Mouse (Mus musculus) neural tube, embryonic 15.5 days (tissue): ENCODE results near the gene Rtraf. TPM values are rescaled to one million over a fixed set of nuclear protein-coding genes. Genes with fewer than 3 reads are reported as not detected.
"Not testable (repeated sequence)": the region's sequence is repeated elsewhere in the genome, so short reads cannot be mapped to it uniquely, and the experiment has no call there.

Experiments
- ATAC-seq: fragments of 200-750 bp; cut with Nextera tagmentation; 2 replicates; pipeline ENCODE4 v1.8.0; 2017; ENCODE audit warnings: mild to moderate bottlenecking, moderate TSS enrichment, moderate library complexity; ENCODE audit not compliant: low FRiP score
- H3K27ac ChIP-seq: fragments of 300-500 bp; sonication (generic); replicated peaks from 2 replicates; pipeline ENCODE4 v1.5.1; 2015; ENCODE audit warnings: mild to moderate bottlenecking, inconsistent platforms
- H3K27me3 ChIP-seq: fragments of 300-500 bp; sonication (generic); replicated peaks from 2 replicates; pipeline ENCODE4 v1.6.1; 2015; ENCODE audit warnings: inconsistent platforms
- H3K36me3 ChIP-seq: fragments of 300-500 bp; sonication (generic); 2 replicates; pipeline ENCODE4 v1.6.1; 2015; ENCODE audit warnings: inconsistent platforms
- H3K4me1 ChIP-seq: fragments of 300-500 bp; sonication (generic); 2 replicates; pipeline ENCODE4 v1.6.1; 2015; ENCODE audit warnings: inconsistent platforms
- H3K4me2 ChIP-seq: fragments of 300-500 bp; sonication (generic); 2 replicates; pipeline ENCODE4 v1.6.1; 2015; ENCODE audit warnings: inconsistent platforms, mild to moderate bottlenecking, moderate library complexity
- H3K4me3 ChIP-seq: fragments of 300-500 bp; sonication (generic); replicated peaks from 2 replicates; pipeline ENCODE4 v1.5.1; 2015; ENCODE audit warnings: mild to moderate bottlenecking, inconsistent platforms
- H3K9ac ChIP-seq: fragments of 300-500 bp; sonication (generic); replicated peaks from 2 replicates; pipeline ENCODE4 v1.6.1; 2015; ENCODE audit warnings: mild to moderate bottlenecking, inconsistent platforms
- H3K9me3 ChIP-seq: fragments of 300-500 bp; sonication (generic); replicated peaks from 2 replicates; pipeline ENCODE4 v1.6.1; 2016; ENCODE audit warnings: inconsistent platforms
- WGBS: fragments of 180-500 bp; shearing (Covaris S2); methylation state at CpG from one replicate; pipeline ENCODE4 v1.1.7; 2015; ENCODE audit warnings: mixed read lengths; 5-methylcytosine and 5-hydroxymethylcytosine counted together
- polyA plus RNA-seq: library from polyadenylated mRNA; unstranded; fragments of >200 nt; fragmentation: Nextera tagmentation; extraction: Ambion mirVana; gene quantifications from 2 replicates; pipeline ENCODE4 v1.2.1, GENCODE M21; 2015

Rtraf gene
- polyA plus RNA-seq: 156 and 162 TPM in 2 replicates

DNA sequence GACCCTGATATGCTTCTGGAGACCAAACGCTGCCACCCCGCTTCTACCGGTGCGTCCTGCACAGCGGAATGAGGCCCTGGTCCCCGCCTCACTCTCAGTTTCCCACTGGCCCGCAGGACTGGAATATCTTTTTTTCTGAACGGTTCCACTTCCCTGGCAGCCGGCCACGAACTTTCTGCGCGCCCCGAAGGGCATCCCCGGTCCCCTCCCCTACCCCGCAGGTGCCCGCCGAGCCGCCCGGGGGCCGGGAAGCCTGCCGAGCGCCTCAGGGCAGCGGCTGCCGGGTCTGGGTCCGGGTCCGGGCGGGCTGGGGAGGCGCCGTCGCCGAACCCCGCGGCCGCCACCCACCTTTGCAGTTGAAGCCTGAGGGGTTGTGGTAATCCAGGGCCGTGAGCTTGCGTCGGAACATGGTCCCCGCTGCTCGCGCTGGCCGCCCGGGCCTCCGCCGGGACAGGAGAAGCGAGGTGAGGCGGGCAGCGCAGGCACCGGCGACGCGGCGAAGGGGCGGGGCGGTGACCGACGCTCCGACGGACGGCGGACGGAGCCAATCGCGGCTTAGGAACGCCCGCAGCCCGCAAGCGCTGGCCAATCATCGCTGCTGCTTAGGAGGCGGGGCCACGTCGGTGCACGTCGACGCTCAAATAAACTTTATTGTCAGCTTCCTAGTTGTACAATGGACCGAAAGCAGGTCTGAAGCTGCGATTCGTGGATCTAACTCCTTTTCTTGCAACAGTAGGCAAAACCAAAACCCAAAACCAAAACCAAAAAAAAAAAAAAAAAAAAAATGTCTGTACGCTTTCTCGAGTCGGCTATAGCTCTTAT is at the start of gene Rtraf:
TSS of gene Rtraf (minus strand) at position 504 of the 822 bp plus-strand sequence.
- Histone ChIP-seq H3K36me3 (peaks cover 25% of the 10 kb centered on the region), H3K4me1 (peaks cover 33% of the 10 kb centered on the region), H3K27ac (peak within 1 kb of the TSS; percentile 89), H3K27me3 (no peaks in the 10 kb centered on the region), H3K4me3 (peak within 1 kb of the TSS; percentile 86), H3K9me3 (no peaks in the 10 kb centered on the region), H3K9ac (peak within 1 kb of the TSS; percentile 88), H3K4me2 (peak within 1 kb of the TSS; percentile 63)
- peak; percentile 99 for ATAC-seq
- under 1% methylated on average over 79 of the region's 80 CpGs for WGBS

DNA sequence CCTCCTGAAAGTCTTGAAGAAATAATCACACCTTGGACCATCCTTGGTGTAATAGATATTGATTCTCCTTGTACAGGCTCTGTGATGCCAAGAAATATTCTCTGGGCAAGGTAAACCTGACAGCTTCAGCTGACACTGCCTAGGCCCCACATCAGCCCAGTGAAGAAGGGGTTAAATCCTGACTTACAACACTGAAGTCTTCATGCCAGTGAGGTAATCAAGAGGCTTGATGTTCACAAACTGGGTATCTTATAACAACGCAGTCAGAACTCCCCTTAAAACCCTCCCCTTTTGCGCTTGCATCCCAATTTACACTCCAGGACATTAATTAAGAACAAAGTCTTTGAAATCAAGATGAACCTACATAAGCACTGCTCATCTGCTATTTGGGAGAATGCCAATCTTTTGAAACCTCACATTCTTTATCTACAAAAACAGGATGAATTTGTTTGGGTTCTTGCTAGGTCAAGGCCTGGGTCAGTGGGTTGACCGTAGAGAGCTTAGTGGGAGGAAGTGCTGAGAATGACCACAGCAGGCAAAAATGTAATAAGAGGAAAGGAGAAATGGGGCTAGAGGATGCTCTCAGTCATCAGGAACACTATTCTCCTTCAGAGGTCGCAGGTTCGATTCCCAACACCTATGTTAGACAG is 43.8 kb upstream of the Rtraf start:
- no peak for ATAC-seq
- H3K4me2 ChIP-seq: no peak overlapping the region
- H3K27ac ChIP-seq: no peak overlapping the region
- H3K4me1 ChIP-seq: peaks cover 5% of the 10 kb centered on the region; the same call in 1 of the 2 replicates
- no peak overlapping the region for H3K4me3 ChIP-seq
- H3K27me3 ChIP-seq: no peaks in the 10 kb centered on the region
- no peaks in the 10 kb centered on the region for H3K9me3 ChIP-seq
- H3K36me3 ChIP-seq: no peaks in the 10 kb centered on the region
- no peak overlapping the region for H3K9ac ChIP-seq
- WGBS: 75% methylated on average over 5 of the region's 5 CpGs

DNA sequence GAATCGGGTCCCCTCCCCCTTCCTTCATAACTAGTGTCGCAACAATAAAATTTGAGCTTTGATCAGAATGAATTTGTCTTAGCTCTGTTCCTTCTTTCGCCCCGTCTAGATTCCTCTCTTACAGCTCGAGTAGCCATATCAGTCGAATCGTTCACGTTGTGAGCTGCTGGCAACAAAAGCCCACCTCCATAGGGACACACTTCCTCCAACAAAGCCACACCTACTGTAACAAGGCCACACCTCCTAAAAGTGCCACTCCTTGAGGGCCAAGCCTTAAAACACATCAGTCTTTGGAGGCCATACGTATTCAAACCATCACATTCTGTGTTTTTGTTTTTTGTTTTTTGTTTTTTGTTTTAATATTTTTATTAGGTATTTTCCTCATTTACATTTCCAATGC is 41.5 kb upstream of the Rtraf start:
- H3K27me3 ChIP-seq, H3K36me3 ChIP-seq, H3K4me1 ChIP-seq, ATAC-seq, H3K9me3 ChIP-seq, H3K27ac ChIP-seq, H3K9ac ChIP-seq, H3K4me3 ChIP-seq, H3K4me2 ChIP-seq: not testable (repeated sequence)
- 88% methylated on average over 9 of the region's 9 CpGs for WGBS

DNA sequence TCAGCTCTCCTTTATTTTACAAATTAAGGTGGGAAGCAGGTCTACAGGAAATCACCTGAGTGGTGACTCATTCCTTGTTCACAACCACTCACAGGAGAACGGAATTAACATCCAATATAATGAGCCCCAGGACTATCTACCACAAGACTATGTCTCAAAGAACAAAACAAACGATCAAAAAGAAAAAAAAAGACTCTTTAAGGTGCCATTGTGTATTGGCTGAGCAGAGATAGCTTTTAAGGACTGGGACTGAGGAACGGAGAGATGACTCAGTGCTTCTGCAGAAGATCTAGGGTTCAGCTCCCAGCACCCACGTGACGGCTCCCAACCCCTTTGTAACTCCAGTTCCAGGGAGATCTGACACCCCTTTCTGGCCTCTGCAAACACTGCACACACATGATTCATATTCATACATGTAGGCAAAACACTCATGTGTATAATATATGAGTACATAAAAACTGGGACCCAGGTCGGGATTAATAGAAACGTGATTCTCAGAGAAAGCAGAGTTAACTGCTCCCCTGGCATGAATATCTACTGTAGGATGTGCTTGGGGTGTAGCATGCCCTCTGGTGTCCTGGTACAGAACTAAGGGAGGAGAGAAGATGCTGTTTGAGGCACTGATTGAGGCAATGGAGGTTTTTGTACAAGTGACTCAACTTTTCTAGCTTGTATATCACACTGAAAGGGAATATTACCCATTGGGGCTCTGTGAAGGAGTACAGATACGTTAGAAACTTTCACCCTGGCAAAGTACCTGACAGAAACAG is 37.9 kb upstream of the Rtraf start:
- no peak overlapping the region for H3K4me2 ChIP-seq
- no peaks in the 10 kb centered on the region for H3K9me3 ChIP-seq
- H3K27me3 ChIP-seq: no peaks in the 10 kb centered on the region
- no peak for ATAC-seq
- no peak overlapping the region for H3K27ac ChIP-seq
- H3K9ac ChIP-seq: no peak overlapping the region
- 82% methylated on average over 8 of the region's 8 CpGs for WGBS
- H3K4me1 ChIP-seq: peaks cover 4% of the 10 kb centered on the region; the same call in 1 of the 2 replicates
- no peaks in the 10 kb centered on the region for H3K36me3 ChIP-seq
- H3K4me3 ChIP-seq: no peak overlapping the region

DNA sequence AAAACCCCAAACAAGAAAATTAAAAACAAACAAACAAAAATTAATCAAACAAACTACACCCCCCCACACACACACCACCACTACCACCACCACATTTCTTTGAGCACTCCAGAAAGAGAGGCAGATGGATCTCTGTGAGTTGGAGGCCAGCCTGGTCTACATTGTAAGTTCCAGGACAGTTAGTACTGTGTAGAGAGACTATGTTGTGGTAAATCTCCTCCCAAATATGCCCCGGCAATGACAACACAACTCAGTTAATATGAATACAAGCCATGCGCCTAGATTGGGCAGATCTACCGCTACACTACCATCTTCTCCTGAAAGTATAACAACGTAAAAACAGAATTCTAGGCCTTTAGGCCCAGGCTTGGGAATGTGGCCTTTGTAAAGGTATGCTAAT is 36.7 kb upstream of the Rtraf start:
- Histone ChIP-seq H3K36me3 (no peaks in the 10 kb centered on the region), H3K27me3 (no peaks in the 10 kb centered on the region), H3K4me2 (no peak overlapping the region), H3K4me3 (no peak overlapping the region), H3K4me1 (peaks cover 3% of the 10 kb centered on the region; the same call in 1 of the 2 replicates), H3K9me3 (no peaks in the 10 kb centered on the region), H3K27ac (no peak overlapping the region), H3K9ac (no peak overlapping the region)
- ATAC-seq: no peak
- WGBS: 95% methylated on average over 4 of the region's 4 CpGs

- H3K9me3 ChIP-seq: no peaks in the 10 kb centered on the region
- H3K27ac ChIP-seq: no peak overlapping the region
- no peak overlapping the region for H3K9ac ChIP-seq
- peaks cover 3% of the 10 kb centered on the region; the same call in 1 of the 2 replicates for H3K4me1 ChIP-seq
- no peaks in the 10 kb centered on the region for H3K27me3 ChIP-seq
- 41% methylated on average over 8 of the region's 8 CpGs for WGBS
- H3K36me3 ChIP-seq: no peaks in the 10 kb centered on the region
- H3K4me3 ChIP-seq: no peak overlapping the region
- peak overlapping the region; percentile 35; the same call in 1 of the 2 replicates for H3K4me2 ChIP-seq
- ATAC-seq: no peak; the same call in 1 of the 2 replicates
These were observed 35.5 kb upstream of the Rtraf start for GRCm38 (mm10) chr14:19858808-19859776.

- no peak for ATAC-seq
- no peaks in the 10 kb centered on the region for H3K27me3 ChIP-seq
- H3K9me3 ChIP-seq: no peaks in the 10 kb centered on the region
- no peak overlapping the region for H3K4me2 ChIP-seq
- H3K9ac ChIP-seq: no peak overlapping the region
- no peak overlapping the region for H3K4me3 ChIP-seq
- H3K27ac ChIP-seq: no peak overlapping the region
- WGBS: 80% methylated on average over 2 of the region's 2 CpGs
- no peaks in the 10 kb centered on the region for H3K36me3 ChIP-seq
- peaks cover 3% of the 10 kb centered on the region; the same call in 1 of the 2 replicates for H3K4me1 ChIP-seq
These were observed 34.7 kb upstream of the Rtraf start for GRCm38 (mm10) chr14:19858279-19858678.

DNA sequence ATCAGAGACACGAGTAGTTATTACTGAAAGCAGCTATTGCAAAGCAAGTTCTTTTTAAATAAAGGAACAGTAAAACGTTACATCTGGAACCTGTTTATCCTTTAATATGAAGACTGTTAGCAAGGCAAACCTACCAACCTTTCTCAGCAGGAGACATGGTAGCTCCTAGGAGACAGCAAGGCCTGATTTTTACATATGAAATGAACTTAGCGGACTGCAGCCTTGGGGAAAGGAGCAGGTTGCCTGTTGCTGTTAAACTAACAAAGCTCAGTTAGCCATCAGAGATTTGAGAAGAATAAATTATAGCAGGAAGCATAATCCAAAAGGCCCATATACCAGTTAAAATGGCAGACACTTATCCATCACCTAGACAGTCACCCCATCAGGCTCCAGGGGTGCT is 29.8 kb upstream of the Rtraf start:
- Histone ChIP-seq H3K36me3 (no peaks in the 10 kb centered on the region), H3K27ac (no peak overlapping the region), H3K4me3 (no peak overlapping the region), H3K4me1 (no peaks in the 10 kb centered on the region), H3K4me2 (no peak overlapping the region), H3K9me3 (no peaks in the 10 kb centered on the region), H3K9ac (no peak overlapping the region), H3K27me3 (no peaks in the 10 kb centered on the region)
- no peak for ATAC-seq
- WGBS: 47% methylated on average over 3 of the region's 3 CpGs

- H3K4me2 ChIP-seq: peak overlapping the region; percentile 56
- 24% methylated on average over 15 of the region's 15 CpGs for WGBS
- ATAC-seq: peak; percentile 66; the same call in 1 of the 2 replicates
- no peaks in the 10 kb centered on the region for H3K9me3 ChIP-seq
- no peaks in the 10 kb centered on the region for H3K27me3 ChIP-seq
- H3K36me3 ChIP-seq: no peaks in the 10 kb centered on the region
- H3K4me3 ChIP-seq: peak overlapping the region; percentile 24; the same call in 1 of the 2 replicates
- peak overlapping the region; percentile 42; the same call in 1 of the 2 replicates for H3K9ac ChIP-seq
- no peak overlapping the region for H3K27ac ChIP-seq
- peaks cover 2% of the 10 kb centered on the region; the same call in 1 of the 2 replicates for H3K4me1 ChIP-seq
These were observed 16.1 kb upstream of the Rtraf start for GRCm38 (mm10) chr14:19839600-19840332.

DNA sequence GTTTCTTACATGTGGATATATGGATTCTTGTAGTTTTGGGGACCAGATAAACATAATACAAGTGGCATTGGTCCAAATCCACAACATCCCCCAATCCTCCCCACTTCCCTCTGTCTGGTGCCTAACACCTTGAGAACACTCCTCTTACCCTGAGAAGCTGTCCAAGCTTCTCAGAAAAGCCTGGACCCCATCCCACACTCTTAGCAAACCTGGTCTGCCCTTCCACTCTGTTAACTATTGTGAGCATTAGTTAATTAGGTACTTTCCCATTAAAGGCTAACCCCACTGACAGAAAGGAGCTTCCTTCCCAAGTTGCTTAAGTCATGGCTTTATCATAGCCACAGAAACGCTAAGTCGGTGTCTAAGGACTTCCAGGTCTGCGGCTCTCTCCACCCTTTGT is 12.7 kb upstream of the Rtraf start:
- WGBS: 92% methylated on average over 3 of the region's 3 CpGs
- H3K4me2 ChIP-seq: no peak overlapping the region
- peaks cover 2% of the 10 kb centered on the region; the same call in 1 of the 2 replicates for H3K4me1 ChIP-seq
- no peak overlapping the region for H3K27ac ChIP-seq
- H3K27me3 ChIP-seq: no peaks in the 10 kb centered on the region
- no peak overlapping the region for H3K4me3 ChIP-seq
- no peak overlapping the region for H3K9ac ChIP-seq
- ATAC-seq: no peak
- no peaks in the 10 kb centered on the region for H3K36me3 ChIP-seq
- H3K9me3 ChIP-seq: no peaks in the 10 kb centered on the region
